Mouse (Mus musculus) neural tube, embryonic 12.5 days (tissue): ENCODE results near the gene Igsf9. TPM values are rescaled to one million over a fixed set of nuclear protein-coding genes. Genes with fewer than 3 reads are reported as not detected.

ENCODE experiments used
- ATAC-seq: fragments of 200-750 bp; cut with Nextera tagmentation; 2 replicates; pipeline ENCODE4 v1.8.0; 2017; ENCODE audit warnings: low read depth, mild to moderate bottlenecking, moderate TSS enrichment, moderate library complexity; ENCODE audit not compliant: low FRiP score
- H3K27ac ChIP-seq: fragments of 300-500 bp; sonication (generic); 2 replicates; pipeline ENCODE4 v1.5.1; 2016
- H3K27me3 ChIP-seq: fragments of 300-500 bp; sonication (generic); replicated peaks from 2 replicates; pipeline ENCODE4 v1.6.1; 2016; ENCODE audit warnings: mild to moderate bottlenecking
- H3K36me3 ChIP-seq: fragments of 300-500 bp; sonication (generic); 2 replicates; pipeline ENCODE4 v1.6.1; 2016; ENCODE audit warnings: mild to moderate bottlenecking
- H3K4me1 ChIP-seq: fragments of 300-500 bp; sonication (generic); 2 replicates; pipeline ENCODE4 v1.6.1; 2016
- H3K4me2 ChIP-seq: fragments of 300-500 bp; sonication (generic); replicated peaks from 2 replicates; pipeline ENCODE4 v1.6.1; 2016; ENCODE audit warnings: mild to moderate bottlenecking
- H3K4me3 ChIP-seq: fragments of 300-500 bp; sonication (generic); 2 replicates; pipeline ENCODE4 v1.5.1; 2016
- H3K9ac ChIP-seq: fragments of 300-500 bp; sonication (generic); 2 replicates; pipeline ENCODE4 v1.6.1; 2016; ENCODE audit warnings: mild to moderate bottlenecking
- H3K9me3 ChIP-seq: fragments of 300-500 bp; sonication (generic); 2 replicates; pipeline ENCODE4 v1.6.1; 2016; ENCODE audit warnings: mild to moderate bottlenecking
- WGBS: fragments of 180-500 bp; shearing (Covaris S2); methylation state at CpG from one replicate; pipeline ENCODE4 v1.1.7; 2016; 5-methylcytosine and 5-hydroxymethylcytosine counted together
- polyA plus RNA-seq: library from polyadenylated mRNA; unstranded; fragments of >200 nt; fragmentation: Nextera tagmentation; extraction: Ambion mirVana; gene quantifications from 2 replicates; pipeline ENCODE4 v1.2.1, GENCODE M21; 2016

Igsf9 gene
- polyA plus RNA-seq, 1 experiment from 2014 or later, result 84.1 TPM

- Histone ChIP-seq H3K9ac (no peak overlapping the region), H3K27me3 (no peaks in the 10 kb centered on the region), H3K27ac (no peak overlapping the region), H3K4me2 (no peak overlapping the region), H3K36me3 (no peaks in the 10 kb centered on the region), H3K4me1 (0 out of 2 replicates have a peak, but pooled peaks cover 3% of the 10 kb centered on the region), H3K4me3 (no peak overlapping the region), H3K9me3 (peaks cover 5% of the 10 kb centered on the region; the same call in 1 of the 2 replicates)
- 81% methylated on average over 17 of the region's 17 CpGs for WGBS
- no peak for ATAC-seq
Measured at GRCm38 (mm10) chr1:172513525-172514212, 32.1 kb downstream of the Igsf9 start.

- Histone ChIP-seq H3K27ac (no peak overlapping the region), H3K4me3 (no peak overlapping the region), H3K27me3 (no peaks in the 10 kb centered on the region), H3K4me2 (no peak overlapping the region), H3K36me3 (no peaks in the 10 kb centered on the region), H3K4me1 (0 out of 2 replicates have a peak, but pooled peaks cover 3% of the 10 kb centered on the region), H3K9me3 (peaks cover 5% of the 10 kb centered on the region; the same call in 1 of the 2 replicates), H3K9ac (no peak overlapping the region)
- WGBS, result 75% methylated on average over 4 of the region's 4 CpGs
- no peak for ATAC-seq
Measured at GRCm38 (mm10) chr1:172514213-172514529, 32.6 kb downstream of the Igsf9 start.

- no peak overlapping the region for H3K4me2 ChIP-seq
- no peak overlapping the region for H3K27ac ChIP-seq
- H3K4me1 ChIP-seq, result 0 out of 2 replicates have a peak, but pooled peaks cover 3% of the 10 kb centered on the region
- H3K4me3 ChIP-seq, result no peak overlapping the region
- peaks cover 5% of the 10 kb centered on the region; the same call in 1 of the 2 replicates for H3K9me3 ChIP-seq
- no peaks in the 10 kb centered on the region for H3K27me3 ChIP-seq
- 84% methylated on average over 7 of the region's 7 CpGs for WGBS
- no peak for ATAC-seq
- H3K9ac ChIP-seq, result no peak overlapping the region
- H3K36me3 ChIP-seq, result no peaks in the 10 kb centered on the region
Measured at GRCm38 (mm10) chr1:172514551-172515268, 33.1 kb downstream of the Igsf9 start.

GRCm38 (mm10) chr1:172515396-172515795 lies 33.8 kb downstream of the Igsf9 start:
- Histone ChIP-seq H3K4me1 (0 out of 2 replicates have a peak, but pooled peaks cover 3% of the 10 kb centered on the region), H3K9ac (no peak overlapping the region), H3K9me3 (peaks cover 5% of the 10 kb centered on the region; the same call in 1 of the 2 replicates), H3K4me3 (no peak overlapping the region), H3K36me3 (no peaks in the 10 kb centered on the region), H3K27me3 (no peaks in the 10 kb centered on the region), H3K27ac (no peak overlapping the region), H3K4me2 (no peak overlapping the region)
- ATAC-seq, result no peak
- 57% methylated on average over 1 of the region's 1 CpGs for WGBS

GRCm38 (mm10) chr1:172518013-172518412 lies 36.4 kb downstream of the Igsf9 start:
- Histone ChIP-seq H3K36me3 (no peaks in the 10 kb centered on the region), H3K4me2 (no peak overlapping the region), H3K9me3 (peaks cover 5% of the 10 kb centered on the region; the same call in 1 of the 2 replicates), H3K27ac (no peak overlapping the region), H3K9ac (no peak overlapping the region), H3K27me3 (no peaks in the 10 kb centered on the region), H3K4me3 (no peak overlapping the region), H3K4me1 (peaks cover 15% of the 10 kb centered on the region)
- ATAC-seq, result no peak
- WGBS, result 76% methylated on average over 4 of the region's 4 CpGs

- Histone ChIP-seq H3K9me3 (peaks cover 5% of the 10 kb centered on the region; the same call in 1 of the 2 replicates), H3K27me3 (no peaks in the 10 kb centered on the region)
Measured at GRCm38 (mm10) chr1:172519644-172520043, 38.1 kb downstream of the Igsf9 start.

GRCm38 (mm10) chr1:172520576-172521440 lies 39.2 kb downstream of the Igsf9 start, which contains the start of gene Cfap45:
TSS of gene Cfap45 (plus strand) at chr1:172520801.
- peaks cover 5% of the 10 kb centered on the region; the same call in 1 of the 2 replicates for H3K9me3 ChIP-seq
- ATAC-seq, result peak; percentile 86
- H3K4me1 ChIP-seq, result peaks cover 15% of the 10 kb centered on the region
- no peak within 1 kb of the TSS for H3K9ac ChIP-seq
- no peaks in the 10 kb centered on the region for H3K36me3 ChIP-seq
- peak within 1 kb of the TSS; percentile 58 for H3K4me2 ChIP-seq
- no peak within 1 kb of the TSS for H3K27ac ChIP-seq
- 3% methylated on average over 28 of the region's 28 CpGs for WGBS
- no peaks in the 10 kb centered on the region for H3K27me3 ChIP-seq
- H3K4me3 ChIP-seq, result peak within 1 kb of the TSS; percentile 12

More at GRCm38 (mm10) chr1:172519644-172520043, 38.1 kb downstream of the Igsf9 start:
- WGBS, result 71% methylated on average over 6 of the region's 6 CpGs
- Histone ChIP-seq H3K27ac (no peak overlapping the region), H3K9ac (no peak overlapping the region), H3K4me2 (no peak overlapping the region), H3K36me3 (no peaks in the 10 kb centered on the region), H3K4me1 (peaks cover 12% of the 10 kb centered on the region), H3K4me3 (no peak overlapping the region)
- ATAC-seq, result no peak

- no peak overlapping the region for H3K4me2 ChIP-seq
- H3K27me3 ChIP-seq, result no peaks in the 10 kb centered on the region
- no peak overlapping the region for H3K27ac ChIP-seq
- H3K4me3 ChIP-seq, result no peak overlapping the region
- H3K9me3 ChIP-seq, result peaks cover 1% of the 10 kb centered on the region; the same call in 1 of the 2 replicates
- peaks cover 15% of the 10 kb centered on the region for H3K4me1 ChIP-seq
- H3K9ac ChIP-seq, result no peak overlapping the region
- H3K36me3 ChIP-seq, result no peaks in the 10 kb centered on the region
- 73% methylated on average over 7 of the region's 7 CpGs for WGBS
- ATAC-seq, result no peak
Measured at GRCm38 (mm10) chr1:172522524-172522923, 40.9 kb downstream of the Igsf9 start.

GRCm38 (mm10) chr1:172523699-172524101 lies 42.1 kb downstream of the Igsf9 start:
- no peaks in the 10 kb centered on the region for H3K9me3 ChIP-seq
- no peak overlapping the region for H3K9ac ChIP-seq
- H3K4me1 ChIP-seq, result peaks cover 15% of the 10 kb centered on the region
- no peak for ATAC-seq
- no peak overlapping the region for H3K4me3 ChIP-seq
- no peak overlapping the region for H3K27ac ChIP-seq
- no peak overlapping the region for H3K4me2 ChIP-seq
- 69% methylated on average over 12 of the region's 12 CpGs for WGBS
- no peaks in the 10 kb centered on the region for H3K36me3 ChIP-seq
- no peaks in the 10 kb centered on the region for H3K27me3 ChIP-seq

- Histone ChIP-seq H3K4me2 (no peak overlapping the region), H3K27me3 (no peaks in the 10 kb centered on the region), H3K9ac (no peak overlapping the region), H3K36me3 (no peaks in the 10 kb centered on the region), H3K27ac (no peak overlapping the region), H3K4me3 (no peak overlapping the region), H3K4me1 (peaks cover 15% of the 10 kb centered on the region), H3K9me3 (no peaks in the 10 kb centered on the region)
- ATAC-seq, result no peak
- WGBS, result 36% methylated on average over 15 of the region's 15 CpGs
Measured at GRCm38 (mm10) chr1:172525027-172525764, 43.6 kb downstream of the Igsf9 start.

GRCm38 (mm10) chr1:172525971-172526370 lies 44.4 kb downstream of the Igsf9 start:
- Histone ChIP-seq H3K27me3 (no peaks in the 10 kb centered on the region), H3K9ac (no peak overlapping the region), H3K4me2 (no peak overlapping the region), H3K27ac (no peak overlapping the region), H3K4me1 (peaks cover 18% of the 10 kb centered on the region), H3K36me3 (no peaks in the 10 kb centered on the region), H3K9me3 (no peaks in the 10 kb centered on the region), H3K4me3 (no peak overlapping the region)
- 80% methylated on average over 7 of the region's 7 CpGs for WGBS
- no peak for ATAC-seq
